Mouse (Mus musculus): ENCODE measurements at regions not wholly inside any gene's neighbourhood (a gene's known extent, or its start where the extent isn't known, plus 50 kb on each side); places are given as distances from the start of the nearest gene placed in this dataset.

DNA sequence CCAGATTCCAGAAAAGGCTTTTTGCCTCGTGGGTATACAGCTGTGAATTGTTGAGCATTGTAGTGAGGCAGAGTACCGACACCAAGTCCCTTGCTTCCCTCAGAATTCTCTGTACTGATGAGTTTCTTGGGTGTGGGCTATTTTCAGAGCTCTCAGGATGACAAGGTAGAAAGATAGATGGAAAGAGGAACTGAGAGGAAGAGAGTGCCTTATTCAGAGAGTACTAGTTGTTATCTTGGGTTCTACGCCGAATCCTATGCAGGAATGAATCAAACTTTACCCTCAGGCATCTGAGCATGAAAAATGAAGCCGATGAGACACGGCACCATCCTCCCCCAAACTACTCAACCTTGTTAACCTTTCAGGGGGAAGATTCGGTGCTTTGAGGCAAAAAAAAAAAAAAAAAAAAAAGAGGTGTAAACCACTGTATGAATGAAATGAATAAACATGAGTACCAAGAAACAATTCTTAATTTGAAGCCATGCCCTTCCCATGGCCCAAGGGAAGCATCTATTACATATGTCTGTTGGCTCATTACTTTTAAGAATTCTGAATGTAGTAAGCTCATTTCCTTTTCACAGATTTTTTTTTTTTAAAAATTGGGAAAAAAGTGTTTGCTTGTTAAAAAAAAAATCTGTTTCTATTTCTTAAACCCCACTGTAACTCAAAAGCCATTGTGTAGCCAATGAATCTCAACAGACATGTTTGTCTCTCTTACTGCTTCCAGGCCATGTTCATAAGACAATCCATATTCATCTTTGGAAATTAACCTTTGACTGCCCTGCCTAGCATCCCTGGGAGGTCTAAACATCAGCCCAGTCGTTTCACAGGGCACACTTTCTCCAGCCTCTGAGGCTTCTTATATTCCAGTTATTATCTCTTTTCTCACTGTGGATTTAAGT is 1435.8 kb upstream of the A1bg start:
- TF ChIP-seq CTCF (IDR thresholded peaks at IDR 0.05; ENCODE audit: control insufficient read depth, insufficient read depth, insufficient replicate concordance, low read depth, low read length) (no peak), POLR2A (IDR thresholded peaks at IDR 0.05; ENCODE audit: control insufficient read depth, low read depth, low read length) (no peak)

Measured in testis, adult 2 months (tissue).